Mouse (Mus musculus) heart, postnatal 36 days (tissue): Measurements from ENCODE around the gene Mgat3. TPM values are rescaled to one million over a fixed set of nuclear protein-coding genes. Genes with fewer than 3 reads are reported as not detected.

Experiments
- DNase-seq, 2 experiments: peaks; one replicate each; pipeline ENCODE4 v3.0.0; 2021 to 2022
- intact Hi-C: fragments of 180-260 bp; cut with DNase I; formaldehyde crosslinking; loops from one replicate; pipeline ENCODE4 v1.15.1; 2025
- total RNA-seq, 2 experiments: library from RNA; stranded (reverse); gene quantifications; 2 replicates each; pipeline ENCODE4 v1.2.3; 2021

The Mgat3 gene
- 1 to 10 TPM; 1.3 to 1.7 TPM for total RNA-seq

DNA sequence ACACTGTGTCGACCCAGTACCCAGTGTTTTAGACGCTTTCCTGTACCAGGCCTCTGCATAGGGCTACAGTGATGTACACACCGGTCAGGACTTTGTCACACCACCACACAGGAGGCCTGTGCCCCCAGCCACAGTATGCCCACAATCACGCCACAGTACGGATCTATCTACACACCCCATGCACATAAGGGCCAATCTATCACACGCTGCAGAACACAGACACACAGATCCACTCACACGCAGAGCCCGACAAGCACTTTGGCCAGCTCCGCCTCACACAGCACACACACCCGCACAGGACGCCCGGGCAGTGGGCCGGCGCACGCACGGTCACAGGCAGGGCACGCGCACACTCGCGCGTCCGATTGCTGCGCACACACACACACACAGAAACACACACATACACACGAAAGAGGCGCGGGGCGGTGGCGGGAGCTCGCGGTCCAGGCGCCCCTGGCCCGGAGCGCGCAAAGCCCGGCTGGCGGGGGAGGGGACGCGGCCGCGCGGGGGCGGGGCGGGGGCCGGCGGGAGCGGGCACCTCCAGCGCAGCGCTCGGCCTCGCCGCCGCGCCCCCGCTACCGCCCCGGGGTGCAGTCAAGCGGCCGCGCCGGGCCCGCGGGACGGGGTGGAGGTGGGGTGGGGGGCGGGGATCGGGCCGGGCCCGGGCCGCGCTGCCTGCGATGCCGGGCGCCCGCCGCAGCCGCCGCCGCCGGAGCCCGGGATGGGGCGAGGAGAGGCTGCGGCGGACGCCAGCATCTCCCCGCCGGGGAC is at the start of gene Mgat3:
Gene Mgat3 (plus strand): TSS at position 721 of the 771 bp plus-strand sequence.
- intact Hi-C loops, result no loop called here
- no peak for DNase-seq

GRCm38 (mm10) chr15:80124651-80125050 is 48.9 kb upstream of the Mgat3 start:
- intact Hi-C loops, result no loop called here
- no peak for DNase-seq

DNA sequence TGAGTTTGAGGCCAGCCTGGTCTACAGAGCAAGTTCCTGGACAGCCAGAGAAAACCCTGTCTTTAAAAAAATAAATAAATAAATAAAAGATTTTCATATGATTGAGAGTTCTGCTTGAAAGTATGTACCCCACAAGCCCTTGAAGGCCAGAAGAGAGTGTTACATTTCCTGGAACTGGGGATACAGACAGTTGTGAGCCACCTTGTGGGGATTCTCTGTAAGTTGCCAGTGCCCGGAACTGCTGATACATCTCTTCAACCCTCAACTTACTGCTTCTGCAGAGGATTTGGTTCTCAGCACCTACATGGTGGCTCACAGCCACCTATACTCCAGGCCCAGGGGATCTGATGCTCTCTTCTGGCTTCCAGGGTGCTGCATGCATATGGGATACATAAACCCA is 46.3 kb upstream of the Mgat3 start:
- no peak for DNase-seq
- intact Hi-C loops, result no loop called here

- intact Hi-C loops, result no loop called here
- DNase-seq, result no peak
These were observed 43.5 kb upstream of the Mgat3 start for GRCm38 (mm10) chr15:80129982-80130381.

GRCm38 (mm10) chr15:80130689-80131088 is 42.8 kb upstream of the Mgat3 start:
- intact Hi-C loops, result no loop called here
- no peak for DNase-seq

DNA sequence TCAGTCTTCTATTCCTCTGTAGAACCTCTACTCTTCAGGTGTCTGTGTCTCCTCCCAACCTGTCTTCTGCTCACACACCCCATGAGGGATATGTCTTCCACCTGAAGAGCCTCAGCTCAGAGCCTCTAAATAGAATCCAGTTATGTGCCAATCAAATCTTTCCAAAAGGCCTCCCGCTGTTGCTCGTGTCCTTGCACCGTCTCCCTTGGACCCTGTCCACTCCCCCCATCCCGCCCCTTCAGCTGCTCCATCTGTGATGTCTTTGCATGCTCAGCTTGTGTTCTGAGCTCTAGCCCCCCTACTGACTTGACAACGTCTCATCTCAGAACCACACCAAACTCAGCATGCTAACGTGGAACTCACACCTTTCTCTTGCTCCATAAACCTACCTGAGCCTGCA is 42.1 kb upstream of the Mgat3 start:
- intact Hi-C loops, result no loop called here
- DNase-seq, result no peak

DNA sequence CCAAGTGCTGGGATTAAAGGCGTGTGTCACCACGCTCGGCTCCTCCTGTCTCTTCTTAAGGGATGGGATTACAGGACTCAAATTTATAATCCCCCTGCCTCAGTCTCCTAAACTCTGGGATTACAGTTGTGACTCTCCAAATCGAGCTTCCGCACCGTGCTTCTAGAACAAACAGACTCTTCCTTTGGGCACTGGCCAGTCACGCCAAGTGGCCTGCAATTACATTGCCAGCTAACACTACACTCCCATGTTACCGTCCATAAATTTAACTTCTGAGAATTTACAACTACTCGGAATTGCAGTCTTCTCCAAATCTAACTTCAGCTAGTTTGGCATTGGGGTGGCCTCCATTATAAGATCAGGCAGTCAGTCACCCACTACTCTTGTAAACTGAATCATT is 41.1 kb upstream of the Mgat3 start:
- intact Hi-C loops, result loop anchor here (2.0 kb wide), 1 partner anchor 44 kb away; no protein-coding TSS in a partner anchor

DNA sequence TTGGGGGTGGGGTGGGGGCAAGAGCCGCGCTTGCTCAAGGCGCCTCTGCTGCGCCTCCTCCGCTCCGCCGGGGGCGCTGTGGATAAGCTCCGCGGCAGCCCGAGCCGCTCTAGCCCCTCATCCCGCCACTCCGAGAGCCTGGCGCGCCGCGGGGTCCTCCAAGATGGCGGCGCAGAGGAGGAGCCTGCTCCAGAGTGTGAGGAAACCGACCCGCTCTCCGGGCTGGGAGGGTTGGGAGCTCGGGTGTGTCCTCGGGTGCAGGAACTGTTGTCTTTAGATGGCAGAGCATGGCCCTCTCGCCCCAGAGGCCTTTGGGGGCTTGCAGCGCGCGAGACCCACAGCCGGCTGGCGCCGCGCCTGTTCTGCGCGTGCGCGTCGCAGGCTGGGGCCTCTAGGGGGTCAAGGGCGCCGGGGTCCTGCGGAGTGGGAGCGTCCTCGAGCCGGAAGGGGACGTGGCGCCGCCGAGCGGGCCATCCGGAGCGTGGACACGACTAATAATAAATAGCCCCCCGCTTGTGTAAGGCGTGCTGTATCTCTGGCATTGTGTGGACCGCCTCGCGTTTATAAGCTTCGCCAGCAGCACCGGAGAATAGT is 40.4 kb upstream of the Mgat3 start, which contains the start of gene Tab1:
Gene Tab1 (plus strand): TSS at position 135 of the 594 bp plus-strand sequence.
- intact Hi-C loops, result loop anchor here (2.0 kb wide), 1 partner anchor 44 kb away; no protein-coding TSS in a partner anchor
- DNase-seq, result peak; percentile 94 to 96

More for the DNA sequence above, 41.1 kb upstream of the Mgat3 start:
- DNase-seq, result peak in 1 of 2 experiments; percentile 7

GRCm38 (mm10) chr15:80133682-80134449 is 39.7 kb upstream of the Mgat3 start:
- intact Hi-C loops, result loop anchor here (2.0 kb wide), 2 partner anchors 45 to 121 kb away; partner anchors contain the start of gene Atf4

GRCm38 (mm10) chr15:80134450-80134847 is 39.1 kb upstream of the Mgat3 start:
- intact Hi-C loops, result loop anchor here (2.0 kb wide), 1 partner anchor 120 kb away; the partner anchor contains the start of gene Atf4
- DNase-seq, result peak in 1 of 2 experiments; percentile 32

More at GRCm38 (mm10) chr15:80133682-80134449, 39.7 kb upstream of the Mgat3 start:
- no peak for DNase-seq

- intact Hi-C loops, result loop anchor here (2.0 kb wide), 1 partner anchor 119 kb away; the partner anchor contains the start of gene Atf4
- no peak for DNase-seq
These were observed 38.0 kb upstream of the Mgat3 start for GRCm38 (mm10) chr15:80135499-80135898.

- intact Hi-C loops, result no loop called here
These were observed 36.9 kb upstream of the Mgat3 start for GRCm38 (mm10) chr15:80136645-80137044.

DNA sequence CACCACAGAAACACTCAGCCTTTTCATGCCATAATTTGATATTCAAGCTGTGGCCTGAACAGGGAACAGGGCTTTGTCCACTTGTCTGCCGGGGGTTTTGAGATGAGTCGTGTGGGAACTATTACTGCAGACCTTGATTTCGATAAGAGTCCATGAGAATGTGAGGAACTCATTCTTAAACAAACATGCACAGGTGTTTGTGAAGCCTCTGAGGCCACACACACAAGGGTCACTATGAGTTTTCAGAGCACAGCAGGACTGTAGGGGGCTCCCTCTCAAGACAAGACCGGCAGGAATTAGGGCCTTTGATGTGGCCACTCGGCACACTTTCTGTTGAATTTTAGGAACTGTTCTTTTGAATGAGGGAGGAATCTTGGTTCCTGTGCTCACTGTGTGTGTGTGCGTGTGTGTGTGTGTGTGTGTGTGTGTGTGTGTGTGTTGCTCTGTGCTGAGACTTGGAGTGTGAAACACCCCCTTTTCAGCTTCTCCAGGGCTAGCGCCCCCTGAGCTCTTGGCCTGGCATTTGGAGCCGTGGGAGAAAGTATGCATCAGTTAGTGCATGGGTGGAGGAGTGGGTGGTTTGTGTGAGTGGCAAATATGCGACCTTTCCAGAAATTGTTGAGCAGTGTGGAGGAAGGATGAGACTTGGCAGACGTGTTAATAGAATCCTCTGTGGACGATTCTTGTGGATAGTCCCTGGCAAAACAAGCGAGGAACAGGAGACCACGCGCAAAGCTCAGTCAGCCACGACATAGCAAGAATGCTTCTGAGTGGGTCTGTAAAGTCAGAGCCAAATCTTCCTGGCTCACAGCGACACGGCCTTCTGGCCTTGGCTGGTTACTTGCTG is 35.4 kb upstream of the Mgat3 start:
- intact Hi-C loops, result no loop called here
- DNase-seq, result no peak

More at GRCm38 (mm10) chr15:80136645-80137044, 36.9 kb upstream of the Mgat3 start:
- no peak for DNase-seq

- intact Hi-C loops, result no loop called here
- DNase-seq, result no peak
These were observed 33.2 kb upstream of the Mgat3 start for GRCm38 (mm10) chr15:80140302-80140701.

GRCm38 (mm10) chr15:80140878-80141277 is 32.6 kb upstream of the Mgat3 start:
- intact Hi-C loops, result no loop called here
- DNase-seq, result no peak

- intact Hi-C loops, result no loop called here
- DNase-seq, result no peak
These were observed 31.4 kb upstream of the Mgat3 start for GRCm38 (mm10) chr15:80142130-80142529.

DNA sequence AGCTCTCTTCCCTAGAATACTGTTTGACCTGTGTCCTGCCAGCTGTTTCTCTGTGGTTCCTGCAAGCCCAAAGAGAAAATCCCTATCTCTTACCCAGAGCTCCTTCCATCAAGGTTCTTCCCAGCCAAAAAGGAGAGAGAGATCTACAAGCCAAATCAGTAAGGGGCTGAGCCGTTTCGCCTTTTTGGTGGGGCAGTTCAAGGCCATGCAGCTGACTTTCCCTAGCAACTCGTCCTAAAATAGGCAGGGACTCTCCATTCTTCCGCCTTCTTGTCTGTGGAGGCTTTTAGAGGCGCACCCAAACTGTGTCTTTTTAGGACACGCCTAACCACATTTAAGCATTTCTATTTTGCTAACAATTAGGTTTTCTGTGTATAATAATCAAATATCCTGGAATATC is 29.8 kb upstream of the Mgat3 start:
- no peak for DNase-seq
- intact Hi-C loops, result no loop called here

GRCm38 (mm10) chr15:80145397-80145796 is 28.1 kb upstream of the Mgat3 start:
- no peak for DNase-seq
- intact Hi-C loops, result no loop called here

DNA sequence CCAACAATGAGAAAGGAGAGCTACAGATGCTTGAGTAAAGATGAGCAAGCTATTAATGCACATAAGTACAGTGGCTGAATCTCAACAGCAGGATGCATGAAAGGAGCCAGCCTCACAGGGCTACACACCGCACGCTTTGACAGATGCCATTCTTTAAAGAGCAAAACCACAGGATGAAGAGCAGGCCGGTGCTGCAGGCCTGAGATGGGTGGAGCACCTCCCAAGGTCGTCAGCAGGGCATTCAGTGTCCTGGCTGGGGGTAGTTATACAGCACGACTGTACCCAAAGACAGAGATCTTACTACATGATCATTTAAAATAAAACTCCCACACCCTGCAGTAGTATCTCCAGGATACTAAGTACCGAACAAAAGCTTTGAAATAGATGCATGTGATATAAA is 27.4 kb upstream of the Mgat3 start:
- intact Hi-C loops, result no loop called here

DNA sequence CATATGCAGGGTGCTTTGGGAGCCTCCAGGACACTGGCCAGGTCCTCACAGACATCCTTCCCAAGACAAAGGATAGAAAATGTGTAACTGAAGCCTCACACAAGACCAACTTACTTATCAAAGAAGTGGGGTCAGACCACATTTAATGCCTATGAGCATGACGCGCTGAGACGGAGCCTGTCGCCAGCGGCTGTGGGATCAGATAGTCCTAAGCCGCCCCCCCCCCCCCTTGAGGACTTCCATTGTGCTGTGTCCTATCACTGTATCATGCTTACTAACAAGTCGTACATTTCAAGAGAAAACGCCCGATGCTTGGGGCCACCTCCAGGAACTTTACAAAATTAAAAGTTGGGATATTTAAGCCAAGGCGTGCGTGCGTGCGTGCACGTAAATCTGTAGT is 26.4 kb upstream of the Mgat3 start:
- intact Hi-C loops, result no loop called here
- no peak for DNase-seq

More for the DNA sequence above, 27.4 kb upstream of the Mgat3 start:
- DNase-seq, result no peak
